Mouse (Mus musculus) fibroblast of lung, adult 2 months (primary cell): Measurements from ENCODE around the gene Trem2.
A peak's percentile ranks its signal among the peaks of the same experiment; 100 is the strongest.
"Not testable (repeated sequence)": the region's sequence is repeated elsewhere in the genome, so short reads cannot be mapped to it uniquely, and the experiment has no call there.

Experiments used
- DNase-seq: peaks from one replicate; pipeline ENCODE4 v3.0.0-alpha.2; 2011; ENCODE audit warnings: low read depth

Gene Trem2

GRCm38 (mm10) chr17:48350681-48351193 lies 4.5 kb downstream of the Trem2 start:
- no peak for DNase-seq

- not testable (repeated sequence) for DNase-seq
These were observed 6.8 kb downstream of the Trem2 start for GRCm38 (mm10) chr17:48352976-48353375.

- peak; percentile 28 for DNase-seq
These were observed 9.6 kb downstream of the Trem2 start for GRCm38 (mm10) chr17:48355822-48356221.

GRCm38 (mm10) chr17:48357892-48358291 lies 11.7 kb downstream of the Trem2 start:
- no peak for DNase-seq

GRCm38 (mm10) chr17:48359616-48360015 lies 13.4 kb downstream of the Trem2 start, which contains the start of gene Treml1:
Treml1 (plus strand) TSS chr17:48359916.
- no peak for DNase-seq

GRCm38 (mm10) chr17:48360462-48360861 lies 14.3 kb downstream of the Trem2 start:
- no peak for DNase-seq

- DNase-seq, result no peak
These were observed 16.1 kb downstream of the Trem2 start for GRCm38 (mm10) chr17:48362346-48362745.

GRCm38 (mm10) chr17:48362966-48363365 lies 16.8 kb downstream of the Trem2 start:
- DNase-seq, result peak; percentile 5

- no peak for DNase-seq
These were observed 17.3 kb downstream of the Trem2 start for GRCm38 (mm10) chr17:48363421-48363965.

- no peak for DNase-seq
These were observed 19.4 kb downstream of the Trem2 start for GRCm38 (mm10) chr17:48365511-48366155.

- peak; percentile 8 for DNase-seq
These were observed 20.6 kb downstream of the Trem2 start for GRCm38 (mm10) chr17:48366806-48367205.

GRCm38 (mm10) chr17:48371621-48372020 lies 25.4 kb downstream of the Trem2 start:
- no peak for DNase-seq

- DNase-seq, result no peak
These were observed 26.8 kb downstream of the Trem2 start for GRCm38 (mm10) chr17:48372987-48373386.

- DNase-seq, result no peak
These were observed 29.9 kb downstream of the Trem2 start for GRCm38 (mm10) chr17:48376102-48376501.

- no peak for DNase-seq
These were observed 32.8 kb downstream of the Trem2 start for GRCm38 (mm10) chr17:48379050-48379449.

- no peak for DNase-seq
These were observed 39.7 kb downstream of the Trem2 start for GRCm38 (mm10) chr17:48385786-48386461.

- no peak for DNase-seq
These were observed 42.5 kb downstream of the Trem2 start for GRCm38 (mm10) chr17:48388666-48389065.

GRCm38 (mm10) chr17:48389442-48389841 lies 43.2 kb downstream of the Trem2 start:
- no peak for DNase-seq

GRCm38 (mm10) chr17:48391446-48391845 lies 45.2 kb downstream of the Trem2 start:
- DNase-seq, result no peak

- DNase-seq, result no peak
These were observed 46.4 kb downstream of the Trem2 start for GRCm38 (mm10) chr17:48392616-48393015.

GRCm38 (mm10) chr17:48401710-48402109 lies 55.5 kb downstream of the Trem2 start:
- no peak for DNase-seq

- no peak for DNase-seq
These were observed 56.5 kb downstream of the Trem2 start for GRCm38 (mm10) chr17:48402751-48403150.
